Mouse (Mus musculus) thymus, postnatal 4 days (tissue): Measurements from ENCODE around the gene Dhrs1.

Experiments used
- DNase-seq: peaks from one replicate; pipeline ENCODE4 v3.0.0; 2021

Gene Dhrs1

GRCm38 (mm10) chr14:55721076-55721475 lies 24.4 kb downstream of the Dhrs1 start:
- no peak for DNase-seq

- no peak for DNase-seq
Observed at GRCm38 (mm10) chr14:55720666-55721065, 24.8 kb downstream of the Dhrs1 start.

GRCm38 (mm10) chr14:55719737-55720136 lies 25.8 kb downstream of the Dhrs1 start:
- DNase-seq = no peak

GRCm38 (mm10) chr14:55716884-55717283 lies 28.6 kb downstream of the Dhrs1 start:
- no peak for DNase-seq

GRCm38 (mm10) chr14:55716271-55716670 lies 29.2 kb downstream of the Dhrs1 start:
- no peak for DNase-seq

GRCm38 (mm10) chr14:55714893-55715292 lies 30.6 kb downstream of the Dhrs1 start:
- DNase-seq = no peak

- DNase-seq = no peak
Observed at GRCm38 (mm10) chr14:55713729-55714122, 31.8 kb downstream of the Dhrs1 start, which contains the start of gene Tgm1. TSS of gene Tgm1 (minus strand) at chr14:55713926.

GRCm38 (mm10) chr14:55713007-55713728 lies 32.3 kb downstream of the Dhrs1 start:
- no peak for DNase-seq

GRCm38 (mm10) chr14:55711786-55712185 lies 33.7 kb downstream of the Dhrs1 start:
- DNase-seq = no peak

GRCm38 (mm10) chr14:55709509-55709908 lies 36.0 kb downstream of the Dhrs1 start:
- DNase-seq = no peak

- no peak for DNase-seq
Observed at GRCm38 (mm10) chr14:55707397-55707796, 38.1 kb downstream of the Dhrs1 start.

GRCm38 (mm10) chr14:55706051-55706600 lies 39.4 kb downstream of the Dhrs1 start:
- no peak for DNase-seq

- no peak for DNase-seq
Observed at GRCm38 (mm10) chr14:55702761-55703160, 42.7 kb downstream of the Dhrs1 start.

- no peak for DNase-seq
Observed at GRCm38 (mm10) chr14:55701131-55701530, 44.4 kb downstream of the Dhrs1 start.

GRCm38 (mm10) chr14:55697226-55697625 lies 48.3 kb downstream of the Dhrs1 start:
- no peak for DNase-seq

GRCm38 (mm10) chr14:55689433-55689832 lies 56.1 kb downstream of the Dhrs1 start:
- no peak for DNase-seq
